Mouse (Mus musculus): ENCODE results near the gene Edc3. TPM values are rescaled to one million over a fixed set of nuclear protein-coding genes. Genes with fewer than 3 reads are reported as not detected.
"Not testable (repeated sequence)": the region's sequence is repeated elsewhere in the genome, so short reads cannot be mapped to it uniquely, and the experiment has no call there.

Edc3 gene
- total RNA-seq, 2 experiments from 2014 or later: 6.0 to 14.2 TPM

GRCm38 (mm10) chr9:57697380-57697779 lies 11.0 kb upstream of the Edc3 start:
- ATAC-seq (replicated peaks; ENCODE audit: low FRiP score, low TSS enrichment, poor library complexity, severe bottlenecking): peak; percentile 73

- ATAC-seq (replicated peaks; ENCODE audit: low FRiP score, low TSS enrichment, poor library complexity, severe bottlenecking): no peak
Observed at GRCm38 (mm10) chr9:57698466-57699150, 9.7 kb upstream of the Edc3 start.

DNA sequence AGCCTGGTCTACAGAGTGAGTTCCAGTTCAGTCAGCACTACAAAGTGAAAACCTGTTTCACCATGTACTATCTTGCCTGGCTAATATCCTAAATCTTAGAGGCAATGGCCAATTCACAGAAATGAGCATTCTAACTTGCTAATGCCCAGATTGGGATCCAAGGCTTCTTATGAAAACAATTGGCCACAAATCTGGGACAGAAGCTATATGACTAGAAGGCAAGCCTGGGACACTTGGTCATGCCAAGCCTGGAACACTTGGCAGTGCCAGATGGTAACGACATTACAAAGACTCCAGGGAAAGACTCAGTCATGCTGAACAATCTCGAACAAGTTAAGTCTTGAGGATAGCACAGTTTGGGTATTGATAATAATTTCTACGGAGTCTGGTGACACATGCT lies 1.8 kb upstream of the Edc3 start:
- no peak for ATAC-seq (replicated peaks; ENCODE audit: low FRiP score, low TSS enrichment, poor library complexity, severe bottlenecking)

GRCm38 (mm10) chr9:57708720-57709274 lies 457 bp downstream of the Edc3 start:
- peak; percentile 71 for ATAC-seq (replicated peaks; ENCODE audit: low FRiP score, low TSS enrichment, poor library complexity, severe bottlenecking)

- not testable (repeated sequence) for ATAC-seq (replicated peaks; ENCODE audit: low FRiP score, low TSS enrichment, poor library complexity, severe bottlenecking)
Observed at GRCm38 (mm10) chr9:57710214-57710613, 1.9 kb downstream of the Edc3 start.

GRCm38 (mm10) chr9:57712194-57712593 lies 3.9 kb downstream of the Edc3 start:
- no peak for ATAC-seq (replicated peaks; ENCODE audit: low FRiP score, low TSS enrichment, poor library complexity, severe bottlenecking)

GRCm38 (mm10) chr9:57718408-57718807 lies 10.1 kb downstream of the Edc3 start:
- ATAC-seq (replicated peaks; ENCODE audit: low FRiP score, low TSS enrichment, poor library complexity, severe bottlenecking): no peak

GRCm38 (mm10) chr9:57720736-57721135 lies 12.4 kb downstream of the Edc3 start:
- ATAC-seq (replicated peaks; ENCODE audit: low FRiP score, low TSS enrichment, poor library complexity, severe bottlenecking): no peak

GRCm38 (mm10) chr9:57722371-57722770 lies 14.0 kb downstream of the Edc3 start:
- no peak for ATAC-seq (replicated peaks; ENCODE audit: low FRiP score, low TSS enrichment, poor library complexity, severe bottlenecking)

- ATAC-seq (replicated peaks; ENCODE audit: low FRiP score, low TSS enrichment, poor library complexity, severe bottlenecking): no peak
Observed at GRCm38 (mm10) chr9:57723315-57723715, 15.0 kb downstream of the Edc3 start.

GRCm38 (mm10) chr9:57723796-57724195 lies 15.5 kb downstream of the Edc3 start:
- no peak for ATAC-seq (replicated peaks; ENCODE audit: low FRiP score, low TSS enrichment, poor library complexity, severe bottlenecking)

- ATAC-seq (replicated peaks; ENCODE audit: low FRiP score, low TSS enrichment, poor library complexity, severe bottlenecking): no peak
Observed at GRCm38 (mm10) chr9:57724701-57725100, 16.4 kb downstream of the Edc3 start.

DNA sequence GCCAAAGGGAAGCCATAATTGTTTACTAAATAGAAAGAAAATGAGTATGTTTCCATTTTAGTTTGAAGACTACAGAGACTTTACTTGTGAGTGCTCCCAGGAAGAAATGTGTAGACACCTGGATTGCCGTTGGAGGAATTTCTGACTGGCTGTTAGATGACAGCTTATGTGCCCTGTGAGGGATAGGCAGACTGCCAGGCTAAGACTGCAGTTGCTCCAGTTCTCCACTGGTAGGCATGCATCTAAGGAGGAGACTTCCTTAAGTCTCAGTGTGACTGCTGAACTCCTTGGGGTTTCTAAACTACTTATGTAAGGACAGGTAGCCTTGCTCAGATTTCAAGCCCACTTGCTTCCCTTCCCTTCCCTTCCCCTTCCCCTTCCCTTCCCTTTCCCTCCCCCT lies 20.0 kb downstream of the Edc3 start:
- ATAC-seq (replicated peaks; ENCODE audit: low FRiP score, low TSS enrichment, poor library complexity, severe bottlenecking): peak; percentile 55; the same call in 1 of the 2 replicates

GRCm38 (mm10) chr9:57733606-57734005 lies 25.3 kb downstream of the Edc3 start:
- no peak for ATAC-seq (replicated peaks; ENCODE audit: low FRiP score, low TSS enrichment, poor library complexity, severe bottlenecking)

DNA sequence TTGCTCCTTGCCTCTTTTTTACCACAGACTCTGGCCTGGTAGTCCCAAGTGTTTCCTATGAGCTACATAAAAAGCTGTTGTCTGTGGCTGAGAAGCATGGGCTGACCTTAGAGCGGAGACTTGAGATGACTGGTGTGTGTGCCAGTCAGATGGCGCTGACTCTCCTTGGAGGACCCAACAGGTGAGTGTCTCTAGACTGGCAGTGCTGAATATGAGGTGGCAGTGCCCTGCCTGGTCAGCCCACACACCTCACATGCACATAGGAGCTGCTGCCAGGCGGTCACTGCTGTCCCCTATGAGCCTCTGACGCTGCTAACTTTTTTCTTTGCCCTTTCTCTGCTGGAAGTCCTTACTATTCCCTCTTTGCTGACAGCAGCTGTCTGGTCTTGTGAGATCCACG lies 31.5 kb downstream of the Edc3 start:
- ATAC-seq (replicated peaks; ENCODE audit: low FRiP score, low TSS enrichment, poor library complexity, severe bottlenecking): no peak

- peak; percentile 66 for ATAC-seq (replicated peaks; ENCODE audit: low FRiP score, low TSS enrichment, poor library complexity, severe bottlenecking)
Observed at GRCm38 (mm10) chr9:57744462-57745091, 36.2 kb downstream of the Edc3 start.

DNA sequence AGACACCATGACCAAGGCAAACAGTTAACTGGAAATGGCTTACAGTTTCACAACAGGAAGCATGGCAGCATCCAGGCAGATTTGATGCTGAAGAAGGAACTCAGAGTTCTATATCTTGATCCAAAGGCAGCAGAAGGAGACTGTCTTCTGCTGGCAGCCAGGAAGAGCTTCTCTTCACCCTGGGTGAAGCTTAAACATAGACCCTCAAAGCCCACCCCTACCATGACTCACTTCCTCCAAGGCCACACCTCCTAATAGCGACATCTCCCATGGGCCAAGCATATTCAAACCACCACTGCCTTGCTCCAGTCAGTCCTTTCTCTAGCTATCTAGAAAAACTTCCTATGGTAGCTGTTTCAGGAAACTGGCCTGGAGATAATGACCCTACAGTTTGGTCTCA lies 38.7 kb downstream of the Edc3 start:
- no peak for ATAC-seq (replicated peaks; ENCODE audit: low FRiP score, low TSS enrichment, poor library complexity, severe bottlenecking)

GRCm38 (mm10) chr9:57748137-57748536 lies 39.8 kb downstream of the Edc3 start:
- ATAC-seq (replicated peaks; ENCODE audit: low FRiP score, low TSS enrichment, poor library complexity, severe bottlenecking): no peak

GRCm38 (mm10) chr9:57748831-57749230 lies 40.5 kb downstream of the Edc3 start:
- no peak for ATAC-seq (replicated peaks; ENCODE audit: low FRiP score, low TSS enrichment, poor library complexity, severe bottlenecking)

DNA sequence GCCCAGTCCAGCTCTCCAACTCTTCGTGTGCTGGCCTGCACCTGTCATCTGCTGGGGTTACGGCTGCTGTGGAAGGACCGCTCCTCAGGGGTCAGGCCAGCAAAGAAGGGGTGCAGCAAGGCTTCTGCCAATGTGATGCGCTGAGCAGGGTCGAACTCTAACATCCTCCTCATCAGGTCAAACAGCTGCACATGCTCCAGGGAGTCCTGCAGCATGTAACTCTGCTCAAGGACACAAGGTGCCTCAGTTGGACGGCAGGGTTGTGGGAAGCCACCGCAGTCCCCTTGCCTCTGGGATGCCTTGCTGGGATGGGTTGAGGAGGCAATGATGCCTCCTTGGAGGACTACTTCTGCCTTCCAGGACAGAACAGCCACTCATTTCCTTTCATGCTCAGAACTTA lies 42.6 kb downstream of the Edc3 start:
- ATAC-seq (replicated peaks; ENCODE audit: low FRiP score, low TSS enrichment, poor library complexity, severe bottlenecking): no peak

GRCm38 (mm10) chr9:57757578-57757977 lies 49.2 kb downstream of the Edc3 start:
- ATAC-seq (replicated peaks; ENCODE audit: low FRiP score, low TSS enrichment, poor library complexity, severe bottlenecking): peak; percentile 58

Data from megakaryocyte-erythroid progenitor cell, adult 5-6 weeks (primary cell).